Mouse (Mus musculus) liver, embryonic 14.5 days (tissue): ENCODE measurements around the gene Pdcd6ip. TPM values are rescaled to one million over a fixed set of nuclear protein-coding genes. Genes with fewer than 3 reads are reported as not detected.
A peak's percentile ranks its signal among the peaks of the same experiment; 100 is the strongest.

ENCODE experiments used
- ATAC-seq: fragments of 200-750 bp; cut with Nextera tagmentation; 2 replicates; pipeline ENCODE4 v1.8.0; 2017; ENCODE audit warnings: moderate number of reproducible peaks, mild to moderate bottlenecking, moderate library complexity; ENCODE audit not compliant: insufficient read depth
- DNase-seq, 3 experiments: peaks; one replicate each; pipeline ENCODE4 v3.0.0-alpha.2; 2012 to 2013; ENCODE audit warnings: low read depth in 3 of 3, low spot score in 3 of 3
- H3K27ac ChIP-seq: fragments of 300-500 bp; sonication (generic); 2 replicates; pipeline ENCODE4 v1.5.1; 2014; ENCODE audit warnings: moderate library complexity, mild to moderate bottlenecking, control low read depth, inconsistent platforms
- H3K27me3 ChIP-seq: fragments of 300-500 bp; sonication (generic); 2 replicates; pipeline ENCODE4 v1.6.1; 2014; ENCODE audit warnings: mild to moderate bottlenecking, low read length, moderate library complexity; ENCODE audit not compliant: control insufficient read depth, insufficient read depth
- H3K36me3 ChIP-seq: fragments of 300-500 bp; sonication (generic); replicated peaks from 2 replicates; pipeline ENCODE4 v1.6.1; 2014; ENCODE audit warnings: low read depth; ENCODE audit not compliant: control insufficient read depth, insufficient read depth
- H3K4me1 ChIP-seq, 2 experiments: fragments of 200-500 bp in 1 of 2; fragments of 300-500 bp in 1 of 2; sonication (generic) in 1 of 2; replicated peaks; 2 replicates each; pipeline ENCODE4 v1.6.1; 2012 to 2014; ENCODE audit warnings: antibody characterized with exemption in 1 of 2, inconsistent platforms in 1 of 2, low read length in 1 of 2; ENCODE audit not compliant: control insufficient read depth in 2 of 2, insufficient read depth in 2 of 2
- H3K4me2 ChIP-seq: fragments of 300-500 bp; sonication (generic); 2 replicates; pipeline ENCODE4 v1.6.1; 2014; ENCODE audit warnings: low read depth, mild to moderate bottlenecking, control low read depth, moderate library complexity
- H3K4me3 ChIP-seq, 2 experiments: fragments of 200-500 bp in 1 of 2; fragments of 300-500 bp in 1 of 2; sonication (generic) in 1 of 2; 2 replicates each; pipeline ENCODE4 v1.5.1; 2012 to 2014; ENCODE audit warnings: low read depth in 2 of 2, low read length in 2 of 2, mild to moderate bottlenecking in 2 of 2, control low read depth in 1 of 2, inconsistent platforms in 1 of 2, moderate library complexity in 1 of 2; ENCODE audit not compliant: insufficient read depth in 1 of 2
- H3K9ac ChIP-seq: fragments of 300-500 bp; sonication (generic); replicated peaks from 2 replicates; pipeline ENCODE4 v1.6.1; 2014; ENCODE audit warnings: mild to moderate bottlenecking, control low read depth, moderate library complexity
- H3K9me3 ChIP-seq: fragments of 300-500 bp; sonication (generic); 2 replicates; pipeline ENCODE4 v1.6.1; 2016; ENCODE audit warnings: low read length, mixed read lengths; ENCODE audit not compliant: control insufficient read depth
- CTCF ChIP-seq: IDR thresholded peaks from 2 replicates; pipeline ENCODE4 v1.5.1; 2016; ENCODE audit warnings: antibody characterized with exemption, low read depth, control low read depth
- EP300 ChIP-seq: IDR thresholded peaks from 2 replicates; pipeline ENCODE4 v1.6.1; 2016; ENCODE audit warnings: antibody characterized with exemption, low read depth
- WGBS: fragments of 180-500 bp; shearing (Covaris S2); extraction: QIAGEN DNeasy Blood & Tissue Kit; methylation state at CpG from one replicate; pipeline ENCODE4 v1.1.7; 2014; ENCODE audit not compliant: insufficient replicate concordance; 5-methylcytosine and 5-hydroxymethylcytosine counted together
- polyA plus RNA-seq, 2 experiments: library from polyadenylated mRNA; depleted of rRNA in 1 of 2; stranded (reverse) in 1 of 2; unstranded in 1 of 2; fragments of >200 nt; fragmentation: Nextera tagmentation in 1 of 2; extraction: Ambion mirVana in 1 of 2; gene quantifications; 2 replicates each; pipeline versions ENCODE4 v1.2.1 to v1.2.3; 2012 to 2014

Pdcd6ip gene
- polyA plus RNA-seq, 2 experiments, result 23.4 to 29.4 TPM

DNA sequence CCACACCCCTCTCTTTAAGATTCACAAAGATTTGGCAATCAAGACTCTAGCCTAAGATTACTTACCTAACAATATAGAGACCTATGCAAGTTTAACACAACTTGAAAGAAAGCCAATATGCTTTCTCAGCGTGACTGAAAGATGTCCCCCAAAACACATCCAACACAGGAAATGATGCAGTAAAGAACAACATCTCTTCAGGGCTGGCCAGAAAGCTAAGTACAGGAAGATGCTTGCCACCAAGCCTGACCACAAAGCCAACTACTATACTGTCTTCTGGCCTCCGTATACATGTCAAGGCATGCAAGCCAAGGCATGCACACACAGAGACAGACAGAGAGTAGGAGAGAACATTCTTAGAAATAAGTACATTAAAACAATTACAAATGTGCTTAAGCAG lies 2.0 kb downstream of the Pdcd6ip start:
- 9% methylated on average over 2 of the region's 2 CpGs for WGBS
- H3K27me3 ChIP-seq, result no peaks in the 10 kb centered on the region
- no peak overlapping the region for H3K9ac ChIP-seq
- H3K4me2 ChIP-seq, result peak overlapping the region; percentile 85
- peaks cover 15 to 20% of the 10 kb centered on the region in 2 experiments for H3K4me1 ChIP-seq
- TF ChIP-seq CTCF, result no peak
- TF ChIP-seq EP300, result no peak
- H3K36me3 ChIP-seq, result no peaks in the 10 kb centered on the region; the same call in 1 of the 2 replicates
- no peak for ATAC-seq
- no peak overlapping the region for H3K27ac ChIP-seq
- H3K4me3 ChIP-seq, result peak overlapping the region; percentile 92 to 93; a peak in 3 of 4 replicates
- no peak for DNase-seq
- H3K9me3 ChIP-seq, result no peaks in the 10 kb centered on the region

DNA sequence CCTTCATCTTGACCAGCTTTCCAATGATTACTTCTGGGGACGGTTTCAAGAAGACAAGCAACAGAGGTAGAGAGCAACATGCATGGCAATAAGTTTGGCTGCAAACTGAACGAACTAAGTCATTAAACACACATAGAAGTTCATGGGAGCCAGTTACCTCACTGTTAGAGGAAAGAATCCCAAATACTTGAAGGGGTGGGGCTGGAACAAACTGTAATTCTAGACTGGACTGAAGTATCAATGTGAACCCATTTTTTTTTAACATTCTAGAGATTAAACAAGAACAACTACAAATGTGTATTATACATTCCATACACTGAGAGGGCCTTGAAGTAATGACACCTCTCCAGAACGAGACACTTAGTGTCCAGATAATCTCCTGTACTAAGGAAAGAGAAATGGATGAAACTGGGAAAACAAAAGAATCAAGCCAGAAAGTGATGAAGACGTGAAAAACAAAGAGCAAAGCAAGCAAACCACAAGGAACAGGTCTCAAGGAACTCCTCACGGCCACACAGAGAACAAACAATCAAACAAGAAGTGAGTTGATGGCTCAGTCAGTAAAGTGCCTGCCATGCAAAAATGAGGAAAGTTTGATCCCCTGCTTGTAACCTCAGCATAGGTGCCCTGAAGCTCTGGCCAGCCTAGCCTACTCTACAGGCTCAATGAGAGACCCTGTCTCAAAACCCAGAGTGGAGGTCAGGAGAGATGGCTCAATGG lies 6.5 kb downstream of the Pdcd6ip start:
- peaks cover 12 to 14% of the 10 kb centered on the region in 2 experiments for H3K4me1 ChIP-seq
- TF ChIP-seq EP300 (no peak), CTCF (no peak)
- DNase-seq (no peak), ATAC-seq (no peak)
- no peaks in the 10 kb centered on the region for H3K9me3 ChIP-seq
- no peak overlapping the region for H3K4me3 ChIP-seq
- no peak overlapping the region for H3K4me2 ChIP-seq
- no peak overlapping the region for H3K9ac ChIP-seq
- WGBS, result 64% methylated on average over 5 of the region's 5 CpGs
- H3K27me3 ChIP-seq, result no peaks in the 10 kb centered on the region
- H3K27ac ChIP-seq, result no peak overlapping the region
- peaks cover 6% of the 10 kb centered on the region; the same call in 1 of the 2 replicates for H3K36me3 ChIP-seq

DNA sequence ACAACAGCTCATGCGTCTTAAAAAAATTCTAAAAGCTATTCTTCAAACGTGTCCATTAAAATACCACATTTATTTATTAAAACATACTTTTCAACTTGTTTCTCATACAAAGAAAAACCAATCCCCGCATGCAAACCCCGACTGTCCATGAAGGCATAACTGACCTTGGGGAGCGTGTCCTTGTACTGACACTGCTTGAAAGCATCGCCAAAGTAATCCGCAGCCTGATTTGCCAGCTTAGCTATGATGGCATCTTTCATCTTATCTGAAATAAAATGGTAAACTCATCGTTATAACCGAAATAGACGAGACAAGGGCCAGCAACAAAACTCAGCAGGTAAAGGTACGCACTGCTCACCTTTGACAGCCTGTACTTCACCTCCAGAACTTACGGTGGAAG lies 20.6 kb downstream of the Pdcd6ip start:
- no peak for ATAC-seq
- WGBS, result 82% methylated on average over 12 of the region's 12 CpGs
- Histone ChIP-seq H3K9me3 (no peaks in the 10 kb centered on the region), H3K36me3 (peaks cover 51% of the 10 kb centered on the region), H3K27ac (no peak overlapping the region), H3K27me3 (no peaks in the 10 kb centered on the region), H3K9ac (no peak overlapping the region), H3K4me3 (no peak overlapping the region), H3K4me2 (no peak overlapping the region), H3K4me1 (no peaks in the 10 kb centered on the region)
- DNase-seq, result no peak
- TF ChIP-seq CTCF (no peak), EP300 (no peak)

DNA sequence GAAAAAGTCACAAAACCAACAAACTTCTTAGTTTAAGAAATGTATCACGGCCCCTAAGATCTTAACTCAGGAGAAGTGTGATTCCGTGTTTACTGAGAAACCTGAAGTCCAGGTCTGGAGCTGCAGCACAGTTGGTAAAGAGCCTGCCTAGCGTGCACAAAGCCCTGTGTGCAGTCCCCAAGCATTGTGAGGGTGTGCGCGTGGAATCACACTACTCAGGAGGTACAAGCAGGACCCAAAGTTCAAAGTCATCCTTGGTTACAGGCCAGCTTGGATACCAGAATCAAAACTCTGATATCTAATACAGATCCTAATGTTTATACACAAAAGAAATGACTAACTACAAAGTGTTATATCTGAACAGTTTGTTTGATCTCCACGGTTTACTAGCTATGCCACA lies 34.3 kb downstream of the Pdcd6ip start:
- Histone ChIP-seq H3K36me3 (peaks cover 33% of the 10 kb centered on the region), H3K9ac (no peak overlapping the region), H3K4me3 (no peak overlapping the region), H3K4me1 (no peaks in the 10 kb centered on the region), H3K27ac (no peak overlapping the region), H3K9me3 (no peaks in the 10 kb centered on the region), H3K27me3 (no peaks in the 10 kb centered on the region), H3K4me2 (no peak overlapping the region)
- DNase-seq, result no peak
- WGBS, result 86% methylated on average over 6 of the region's 6 CpGs
- no peak for ATAC-seq
- no peak for TF ChIP-seq EP300
- TF ChIP-seq CTCF, result no peak

DNA sequence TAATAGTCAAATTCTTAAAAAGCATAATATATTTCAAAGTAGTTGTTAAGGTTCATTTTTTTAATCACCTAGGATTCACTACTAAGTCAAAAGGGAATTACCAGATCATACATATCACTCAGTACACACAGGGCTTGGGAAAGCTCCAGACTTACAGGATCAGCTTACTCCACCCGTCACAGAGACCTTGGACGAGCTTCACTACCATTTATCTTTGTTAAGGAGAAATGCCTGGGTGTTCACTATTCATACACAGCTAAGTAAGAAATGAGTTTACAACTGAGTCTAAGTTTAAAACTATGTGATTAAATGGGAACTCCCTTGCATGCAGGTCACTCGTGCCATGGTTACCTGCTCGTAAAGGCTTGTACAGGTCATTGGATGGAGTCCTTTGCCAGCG lies 35.7 kb downstream of the Pdcd6ip start:
- Histone ChIP-seq H3K4me3 (no peak overlapping the region), H3K4me2 (no peak overlapping the region), H3K36me3 (peaks cover 37% of the 10 kb centered on the region), H3K9ac (no peak overlapping the region), H3K9me3 (no peaks in the 10 kb centered on the region), H3K27me3 (no peaks in the 10 kb centered on the region), H3K4me1 (no peaks in the 10 kb centered on the region), H3K27ac (no peak overlapping the region)
- DNase-seq, result no peak
- WGBS, result 83% methylated on average over 5 of the region's 5 CpGs
- ATAC-seq, result no peak
- no peak for TF ChIP-seq EP300
- TF ChIP-seq CTCF, result no peak
